Mouse (Mus musculus) stomach, postnatal 0 days (tissue): Measurements from ENCODE around the gene Cnep1r1. TPM values are rescaled to one million over a fixed set of nuclear protein-coding genes. Genes with fewer than 3 reads are reported as not detected.

Source experiments
- ATAC-seq: fragments of 200-750 bp; cut with Nextera tagmentation; 2 replicates; pipeline ENCODE4 v1.8.0; 2017; ENCODE audit not compliant: low FRiP score, low TSS enrichment
- DNase-seq: peaks from one replicate; pipeline ENCODE4 v3.0.0-alpha.2; 2016; ENCODE audit warnings: low spot score
- H3K27ac ChIP-seq: fragments of 300-500 bp; sonication (generic); replicated peaks from 2 replicates; pipeline ENCODE4 v1.5.1; 2014; ENCODE audit warnings: mild to moderate bottlenecking, control low read depth
- H3K27me3 ChIP-seq: fragments of 300-500 bp; sonication (generic); 2 replicates; pipeline ENCODE4 v1.6.1; 2014; ENCODE audit warnings: low read length; ENCODE audit not compliant: control insufficient read depth, insufficient read depth
- H3K36me3 ChIP-seq: fragments of 300-500 bp; sonication (generic); 2 replicates; pipeline ENCODE4 v1.6.1; 2014; ENCODE audit warnings: low read length, mixed read lengths; ENCODE audit not compliant: control insufficient read depth, insufficient read depth
- H3K4me1 ChIP-seq: fragments of 300-500 bp; sonication (generic); replicated peaks from 2 replicates; pipeline ENCODE4 v1.6.1; 2014; ENCODE audit warnings: antibody characterized with exemption; ENCODE audit not compliant: control insufficient read depth, insufficient read depth
- H3K4me2 ChIP-seq: fragments of 300-500 bp; sonication (generic); replicated peaks from 2 replicates; pipeline ENCODE4 v1.6.1; 2014; ENCODE audit warnings: low read depth, mild to moderate bottlenecking, control low read depth, moderate library complexity
- H3K4me3 ChIP-seq: fragments of 300-500 bp; sonication (generic); 2 replicates; pipeline ENCODE4 v1.5.1; 2014; ENCODE audit warnings: low read depth, low read length, control low read depth
- H3K9ac ChIP-seq: fragments of 300-500 bp; sonication (generic); 2 replicates; pipeline ENCODE4 v1.6.1; 2014; ENCODE audit warnings: mild to moderate bottlenecking, low read length, control low read depth, mixed read lengths
- H3K9me3 ChIP-seq: fragments of 300-500 bp; sonication (generic); 2 replicates; pipeline ENCODE4 v1.6.1; 2016; ENCODE audit warnings: low read length; ENCODE audit not compliant: control insufficient read depth
- CTCF ChIP-seq: IDR thresholded peaks from 2 replicates; pipeline ENCODE4 v1.5.1; 2016; ENCODE audit warnings: antibody characterized with exemption, low read depth, mild to moderate bottlenecking, moderate library complexity
- EP300 ChIP-seq: optimal IDR thresholded peaks from 2 replicates; pipeline ENCODE3; 2016; ENCODE audit warnings: antibody characterized with exemption
- WGBS: fragments of 180-500 bp; shearing (Covaris S2); extraction: QIAGEN DNeasy Blood & Tissue Kit; methylation state at CpG from one replicate; pipeline ENCODE4 v1.1.7; 2014; 5-methylcytosine and 5-hydroxymethylcytosine counted together
- polyA plus RNA-seq: library from polyadenylated mRNA; unstranded; fragments of >200 nt; fragmentation: Nextera tagmentation; extraction: Ambion mirVana; gene quantifications from 2 replicates; pipeline ENCODE4 v1.2.1, GENCODE M21; 2015

The Cnep1r1 gene
- polyA plus RNA-seq, 1 experiment from 2014 or later: 31.8 TPM

DNA sequence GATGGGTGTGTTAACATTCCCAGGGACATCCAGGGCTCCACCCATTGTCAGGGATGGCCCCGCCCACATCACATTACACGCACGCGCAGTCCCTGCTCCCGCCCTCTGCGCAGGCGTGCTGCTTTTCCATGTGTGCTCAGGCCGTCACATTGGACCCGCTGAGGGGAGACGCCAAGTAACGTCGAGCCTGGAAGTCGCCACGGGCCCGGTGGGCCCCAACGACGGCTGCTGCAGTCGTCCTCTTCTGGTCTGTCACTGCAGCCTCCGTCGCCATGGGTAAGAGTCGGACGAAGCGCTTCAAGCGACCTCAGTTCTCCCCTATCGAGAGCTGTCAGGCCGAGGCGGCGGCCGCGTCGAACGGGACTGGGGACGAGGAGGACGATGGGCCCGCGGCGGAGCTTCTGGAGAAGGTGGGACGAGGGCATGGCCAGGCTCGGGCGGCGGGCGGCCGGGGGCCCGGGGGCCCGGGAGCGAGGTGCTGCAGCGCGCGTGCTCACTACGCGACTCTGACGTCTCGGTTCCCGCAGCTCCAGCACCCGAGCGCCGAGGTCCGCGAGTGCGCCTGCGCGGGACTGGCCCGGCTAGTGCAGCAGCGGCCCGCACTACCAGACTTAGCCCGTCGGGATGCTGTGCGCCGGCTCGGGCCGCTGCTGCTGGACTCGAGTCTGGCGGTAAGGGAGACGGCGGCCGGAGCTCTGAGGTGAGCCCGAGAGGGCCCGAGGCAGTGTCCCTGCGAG, 19.3 kb downstream of the Cnep1r1 start, which contains the start of gene Heatr3:
Gene Heatr3, plus strand, starts transcription at position 108 of the 737 bp plus-strand sequence.
- peak within 1 kb of the TSS; percentile 82 for H3K9ac ChIP-seq
- peak within 1 kb of the TSS; percentile 93 for H3K27ac ChIP-seq
- ATAC-seq: peak; percentile 98
- under 1% methylated on average over 79 of the region's 79 CpGs for WGBS
- DNase-seq: peak; percentile 97
- H3K36me3 ChIP-seq: peaks cover 12% of the 10 kb centered on the region
- no peaks in the 10 kb centered on the region for H3K9me3 ChIP-seq
- peak within 1 kb of the TSS; percentile 83 for H3K4me2 ChIP-seq
- TF ChIP-seq EP300 (no peak), CTCF (peak; percentile 39; the same call in 1 of the 2 replicates)
- H3K4me1 ChIP-seq: peaks cover 4% of the 10 kb centered on the region; the same call in 1 of the 2 replicates
- H3K27me3 ChIP-seq: no peaks in the 10 kb centered on the region
- H3K4me3 ChIP-seq: peak within 1 kb of the TSS; percentile 82

DNA sequence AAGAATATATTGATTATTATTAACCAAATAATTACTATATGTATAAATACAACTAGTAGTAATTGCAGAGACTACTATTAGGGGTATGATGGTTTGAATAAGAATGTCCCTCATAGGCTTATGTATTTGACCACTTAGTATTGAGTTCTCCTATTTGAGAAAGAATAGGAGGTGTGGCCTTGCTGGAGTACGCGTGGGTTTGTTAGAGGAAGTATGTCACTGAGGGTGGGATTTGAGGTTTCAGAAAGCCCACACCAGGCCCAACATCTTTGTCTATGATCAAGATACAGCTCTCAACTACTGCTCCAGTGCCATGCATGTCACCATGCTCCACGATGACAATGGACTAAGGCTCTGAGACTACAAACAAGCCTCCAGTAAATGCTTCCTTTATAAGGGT, 20.7 kb downstream of the Cnep1r1 start:
- peaks cover 4% of the 10 kb centered on the region; the same call in 1 of the 2 replicates for H3K4me1 ChIP-seq
- H3K9me3 ChIP-seq: no peaks in the 10 kb centered on the region
- H3K4me2 ChIP-seq: no peak overlapping the region
- no peak overlapping the region for H3K9ac ChIP-seq
- no peak overlapping the region for H3K4me3 ChIP-seq
- TF ChIP-seq EP300 (no peak), CTCF (no peak)
- ATAC-seq (no peak), DNase-seq (no peak)
- peaks cover 8% of the 10 kb centered on the region for H3K36me3 ChIP-seq
- H3K27ac ChIP-seq: no peak overlapping the region
- H3K27me3 ChIP-seq: no peaks in the 10 kb centered on the region
- 87% methylated on average over 3 of the region's 3 CpGs for WGBS

DNA sequence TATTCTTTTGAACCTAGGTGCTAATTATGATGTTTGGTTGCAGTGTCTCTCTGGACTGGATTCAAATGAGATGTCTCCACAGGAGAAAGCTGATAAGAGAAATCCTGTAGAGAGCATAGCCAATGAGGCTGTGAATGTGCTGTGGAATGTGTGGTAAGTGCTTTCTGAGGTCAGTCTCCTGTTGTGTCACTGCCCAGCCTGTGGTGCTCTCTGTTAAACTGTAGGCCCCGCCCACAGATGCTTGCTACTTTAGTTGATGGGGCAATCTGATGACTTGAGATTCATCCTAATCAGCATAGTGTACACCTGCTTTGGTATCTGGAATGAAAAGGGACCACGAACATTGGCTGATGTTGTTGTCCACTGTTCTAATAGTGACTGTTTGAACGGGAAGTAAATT, 23.1 kb downstream of the Cnep1r1 start:
- DNase-seq (no peak), ATAC-seq (no peak)
- WGBS: 88% methylated on average over 3 of the region's 3 CpGs
- H3K9me3 ChIP-seq: no peaks in the 10 kb centered on the region
- peaks cover 8% of the 10 kb centered on the region for H3K36me3 ChIP-seq
- no peak for TF ChIP-seq EP300
- TF ChIP-seq CTCF: no peak
- H3K9ac ChIP-seq: no peak overlapping the region
- no peak overlapping the region for H3K4me2 ChIP-seq
- no peaks in the 10 kb centered on the region for H3K27me3 ChIP-seq
- H3K27ac ChIP-seq: no peak overlapping the region
- peaks cover 4% of the 10 kb centered on the region; the same call in 1 of the 2 replicates for H3K4me1 ChIP-seq
- H3K4me3 ChIP-seq: no peak overlapping the region

DNA sequence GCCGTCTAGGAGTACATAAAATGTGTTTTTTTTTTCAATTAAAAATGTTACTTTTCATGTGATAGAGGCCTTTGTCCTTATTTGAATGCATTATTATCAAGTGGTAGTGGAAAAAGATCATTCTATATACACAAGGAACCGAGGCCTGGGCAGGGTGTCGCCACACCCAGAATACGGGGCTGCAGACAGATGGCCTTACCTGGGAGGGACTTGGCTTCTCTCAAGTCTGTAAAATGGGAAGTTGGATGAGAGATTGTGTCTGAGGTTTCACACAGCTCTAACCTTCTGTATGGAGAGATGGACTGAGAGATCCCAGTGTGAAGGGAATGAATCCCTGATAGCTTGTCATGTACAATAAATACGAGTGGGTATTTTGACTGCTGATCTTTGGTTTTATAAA, 25.5 kb downstream of the Cnep1r1 start:
- DNase-seq (no peak), ATAC-seq (no peak)
- peaks cover 12% of the 10 kb centered on the region for H3K36me3 ChIP-seq
- no peak overlapping the region for H3K4me3 ChIP-seq
- no peak overlapping the region for H3K4me2 ChIP-seq
- no peaks in the 10 kb centered on the region for H3K4me1 ChIP-seq
- TF ChIP-seq CTCF (no peak), EP300 (no peak)
- H3K9ac ChIP-seq: no peak overlapping the region
- 66% methylated on average over 5 of the region's 5 CpGs for WGBS
- H3K27ac ChIP-seq: no peak overlapping the region
- H3K9me3 ChIP-seq: no peaks in the 10 kb centered on the region
- H3K27me3 ChIP-seq: no peaks in the 10 kb centered on the region

DNA sequence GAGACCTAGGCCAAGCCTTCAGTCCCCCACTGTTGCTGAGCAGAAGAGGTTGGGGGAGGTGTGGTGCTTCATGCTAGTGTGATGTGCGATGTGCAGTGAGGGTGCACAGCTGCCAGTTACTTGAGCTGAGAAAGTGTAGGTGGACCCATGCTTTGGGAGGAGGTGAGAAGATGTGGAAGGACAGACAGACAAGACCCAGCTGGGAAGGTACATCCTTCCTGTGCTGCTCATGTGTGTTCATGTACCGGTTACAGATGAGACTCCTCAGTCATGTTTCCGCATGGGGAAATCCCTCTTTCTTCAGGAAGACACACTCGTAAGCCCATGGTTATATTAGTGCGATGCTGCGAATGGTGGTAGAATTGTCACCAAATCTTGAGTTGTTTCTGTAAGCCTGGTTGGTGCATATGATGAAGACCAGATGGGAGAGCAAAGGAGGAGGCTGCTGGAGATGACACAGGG, 32.4 kb downstream of the Cnep1r1 start:
- Histone ChIP-seq H3K4me1 (no peaks in the 10 kb centered on the region), H3K27ac (no peak overlapping the region), H3K4me3 (no peak overlapping the region), H3K36me3 (peaks cover 20% of the 10 kb centered on the region), H3K9me3 (no peaks in the 10 kb centered on the region), H3K9ac (no peak overlapping the region), H3K27me3 (no peaks in the 10 kb centered on the region), H3K4me2 (no peak overlapping the region)
- DNase-seq (no peak), ATAC-seq (no peak)
- TF ChIP-seq EP300 (no peak), CTCF (no peak)
- WGBS: 92% methylated on average over 6 of the region's 6 CpGs

DNA sequence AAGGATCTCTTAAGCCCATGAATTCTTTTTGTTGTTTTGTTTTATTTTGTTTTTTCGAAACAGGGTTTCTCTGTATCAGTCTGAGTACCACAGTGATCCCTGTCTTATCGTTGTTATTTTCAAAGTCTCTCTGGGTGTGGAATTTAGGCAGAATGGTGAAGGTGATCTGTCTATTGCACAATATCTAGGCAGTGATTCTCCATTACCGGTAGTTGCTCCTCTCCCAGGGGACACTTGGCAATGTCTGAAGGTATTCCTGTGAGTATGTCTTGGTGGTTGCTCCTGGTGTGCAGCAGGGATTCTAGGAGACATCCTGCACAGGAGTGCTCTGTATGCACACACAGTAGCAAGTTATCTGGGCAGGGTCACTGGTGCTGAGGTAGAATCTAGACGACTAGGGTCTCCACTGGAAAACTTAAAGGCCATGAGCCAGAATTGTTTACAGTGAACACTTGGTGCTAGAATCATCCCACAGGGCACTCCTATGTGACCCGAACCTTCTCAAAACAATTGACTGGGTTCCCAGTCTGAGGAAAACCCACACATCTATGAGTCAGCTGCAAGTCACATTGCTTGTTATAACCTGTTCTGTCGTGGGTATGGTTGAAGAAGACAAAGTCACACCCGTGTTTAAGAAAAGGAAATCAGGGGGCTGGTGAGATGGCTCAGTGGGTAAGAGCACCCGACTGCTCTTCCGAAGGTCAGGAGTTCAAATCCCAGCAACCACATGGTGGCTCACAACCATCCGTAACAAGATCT, 41.8 kb downstream of the Cnep1r1 start:
- no peak for ATAC-seq
- Histone ChIP-seq H3K4me1 (no peaks in the 10 kb centered on the region), H3K27me3 (no peaks in the 10 kb centered on the region), H3K9me3 (no peaks in the 10 kb centered on the region), H3K36me3 (peaks cover 15% of the 10 kb centered on the region), H3K4me2 (no peak overlapping the region), H3K4me3 (no peak overlapping the region), H3K27ac (no peak overlapping the region), H3K9ac (no peak overlapping the region)
- DNase-seq: no peak
- WGBS: 77% methylated on average over 9 of the region's 10 CpGs
- TF ChIP-seq CTCF (no peak), EP300 (no peak)
